ENCODE assay signal across 8 mouse cellular contexts in the genomic region with DNA sequence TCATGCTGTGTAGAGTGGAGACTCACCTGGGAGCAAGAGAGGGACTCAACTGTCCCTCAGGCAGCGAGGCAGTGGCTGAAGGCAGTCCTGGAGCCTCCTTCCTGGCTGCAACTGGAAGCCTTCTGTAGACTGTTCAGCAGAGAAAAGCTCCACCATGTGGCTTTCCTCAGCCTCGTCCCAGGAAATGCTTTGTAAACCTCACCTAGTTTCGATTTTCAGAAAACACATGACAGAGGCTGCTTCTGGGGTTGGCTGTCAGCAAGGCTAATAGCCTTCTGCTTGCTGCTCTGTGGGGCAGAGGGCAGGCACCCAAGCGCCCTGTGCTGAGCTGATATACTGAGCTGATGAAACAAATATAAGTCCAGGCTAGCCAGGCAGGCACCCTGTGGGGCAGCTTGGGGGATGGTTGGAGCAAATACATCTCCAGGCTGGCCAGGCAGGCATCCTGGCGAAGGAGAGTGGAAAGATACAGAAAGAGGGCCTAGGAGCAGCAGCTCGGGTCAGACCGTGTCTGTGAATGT. TPM values are rescaled to one million over a fixed set of nuclear protein-coding genes. Genes with fewer than 3 reads are reported as not detected.
DNase-seq lines count a peak whose midpoint lies in the region; ATAC-seq and TF ChIP-seq lines count a peak whose summit lies in the region.

A gene (minus strand): TSS at position 333 of the 521 bp plus-strand sequence.

- no peaks in the 10 kb centered on the region for H3K27me3 ChIP-seq in midbrain, postnatal 0 days (ENCODE audit: insufficient read depth, low read length)
- no peaks in the 10 kb centered on the region for H3K27me3 ChIP-seq in midbrain, embryonic 15.5 days (replicated peaks)
- no peaks in the 10 kb centered on the region for H3K27me3 ChIP-seq in intestine, postnatal 0 days (replicated peaks; ENCODE audit: control insufficient read depth, insufficient read depth, low read length)
- H3K27me3 ChIP-seq in megakaryocyte, embryonic 14.5 days (replicated peaks), result no peaks in the 10 kb centered on the region

- peaks cover 16% of the 10 kb centered on the region; the same call in 1 of the 2 replicates for H3K36me3 ChIP-seq in midbrain, postnatal 0 days (ENCODE audit: insufficient read depth, low read length)
- peaks cover 12% of the 10 kb centered on the region; the same call in 1 of the 2 replicates for H3K36me3 ChIP-seq in midbrain, embryonic 15.5 days (replicated peaks)
- H3K36me3 ChIP-seq in intestine, postnatal 0 days (ENCODE audit: control insufficient read depth, insufficient read depth), result peaks cover 38% of the 10 kb centered on the region
- peaks cover 64% of the 10 kb centered on the region for H3K36me3 ChIP-seq in megakaryocyte, embryonic 14.5 days (replicated peaks; ENCODE audit: low read length)

- peak; percentile 53; the same call in 1 of the 2 replicates for ATAC-seq in midbrain, postnatal 0 days (ENCODE audit: low FRiP score)
- no peak for ATAC-seq in midbrain, embryonic 15.5 days (replicated peaks)
- peak; percentile 73 for ATAC-seq in granulocyte monocyte progenitor cell, adult 5-6 weeks (replicated peaks; ENCODE audit: poor library complexity, severe bottlenecking)
- ATAC-seq in intestine, postnatal 0 days, result peak; percentile 87

- H3K4me1 ChIP-seq in midbrain, postnatal 0 days (ENCODE audit: insufficient read depth, low read length), result no peaks in the 10 kb centered on the region
- no peaks in the 10 kb centered on the region for H3K4me1 ChIP-seq in midbrain, embryonic 15.5 days
- H3K4me1 ChIP-seq in intestine, postnatal 0 days (replicated peaks; ENCODE audit: control insufficient read depth, insufficient read depth, low read length), result peaks cover 9% of the 10 kb centered on the region; the same call in 1 of the 2 replicates
- H3K4me1 ChIP-seq in megakaryocyte, embryonic 14.5 days, result peaks cover 91% of the 10 kb centered on the region

- DNase-seq in midbrain, postnatal 0 days (ENCODE audit: low spot score), result peak; percentile 82
- peak; percentile 83 for DNase-seq in cerebellum, adult 9-11 months
- peak; percentile 56 to 76 for DNase-seq in left cerebral cortex, postnatal 25 days (ENCODE audit: low spot score in 2 of 2)
- peak; percentile 53 for DNase-seq in testis, postnatal 10 days (ENCODE audit: low spot score)

- no peak within 1 kb of the TSS for H3K4me2 ChIP-seq in midbrain, postnatal 0 days (ENCODE audit: low read depth, low read length, poor library complexity, severe bottlenecking)
- no peak within 1 kb of the TSS for H3K4me2 ChIP-seq in midbrain, embryonic 15.5 days
- H3K4me2 ChIP-seq in intestine, postnatal 0 days (replicated peaks; ENCODE audit: low read depth), result peak within 1 kb of the TSS; percentile 84

- WGBS in midbrain, postnatal 0 days, result 61% methylated on average over 7 of the region's 7 CpGs
- WGBS in midbrain, embryonic 15.5 days, result 61% methylated on average over 7 of the region's 7 CpGs
- 11% methylated on average over 7 of the region's 7 CpGs for WGBS in intestine, postnatal 0 days

- no peak within 1 kb of the TSS for H3K9ac ChIP-seq in midbrain, postnatal 0 days (replicated peaks; ENCODE audit: low read length, poor library complexity, severe bottlenecking)
- no peak within 1 kb of the TSS for H3K9ac ChIP-seq in midbrain, embryonic 15.5 days
- peak within 1 kb of the TSS; percentile 56 for H3K9ac ChIP-seq in intestine, postnatal 0 days (ENCODE audit: low read depth, low read length)

- no peak within 1 kb of the TSS for H3K4me3 ChIP-seq in midbrain, postnatal 0 days (ENCODE audit: low read depth, low read length)
- H3K4me3 ChIP-seq in midbrain, embryonic 15.5 days, result no peak within 1 kb of the TSS
- peak within 1 kb of the TSS; percentile 44 for H3K4me3 ChIP-seq in intestine, postnatal 0 days (ENCODE audit: low read depth, low read length)
- peak within 1 kb of the TSS; percentile 95 for H3K4me3 ChIP-seq in megakaryocyte, embryonic 14.5 days (replicated peaks)

- no peaks in the 10 kb centered on the region for H3K9me3 ChIP-seq in midbrain, postnatal 0 days (ENCODE audit: low read length)
- no peaks in the 10 kb centered on the region for H3K9me3 ChIP-seq in midbrain, embryonic 15.5 days
- no peaks in the 10 kb centered on the region for H3K9me3 ChIP-seq in intestine, postnatal 0 days (ENCODE audit: control insufficient read depth)
- no peaks in the 10 kb centered on the region; the same call in 1 of the 2 replicates for H3K9me3 ChIP-seq in megakaryocyte, embryonic 14.5 days

- intact Hi-C loops in left cerebral cortex, postnatal 25 days (cut with DNase I), result no loop called here

- H3K27ac ChIP-seq in midbrain, postnatal 0 days (ENCODE audit: low read depth, low read length), result peak within 1 kb of the TSS; percentile 32; the same call in 1 of the 2 replicates
- H3K27ac ChIP-seq in midbrain, embryonic 15.5 days, result no peak within 1 kb of the TSS
- peak within 1 kb of the TSS; percentile 93 for H3K27ac ChIP-seq in intestine, postnatal 0 days (ENCODE audit: low read depth, low read length)

- TF ChIP-seq CTCF in midbrain, postnatal 0 days (IDR thresholded peaks at IDR 0.05), result peak; percentile 72
- peak; percentile 71 for TF ChIP-seq CTCF in intestine, postnatal 0 days (IDR thresholded peaks at IDR 0.05; ENCODE audit: low read depth)

RNA-seq across cellular contexts. Expression of the gene that starts here (rescaled TPM):
- 17.4 and 19.0 TPM in 2 replicates for total RNA-seq in midbrain, postnatal 0 days (2014; rRNA removed)
- polyA plus RNA-seq in midbrain, postnatal 0 days (2015; fragmentation: Nextera tagmentation; extraction: Ambion mirVana), result 14.2 and 14.9 TPM in 2 replicates
- polyA plus RNA-seq in midbrain, embryonic 15.5 days (2015; fragmentation: Nextera tagmentation; extraction: Ambion mirVana), result 5.1 and 6.7 TPM in 2 replicates
- 85.3 and 107 TPM in 2 replicates for total RNA-seq in granulocyte monocyte progenitor cell, adult 5-6 weeks (2014; fragmentation: Nextera tagmentation)
- total RNA-seq in granulocyte monocyte progenitor cell, adult 5-6 weeks (2017), result 36.0 and 44.8 TPM in 2 replicates
- polyA plus RNA-seq in intestine, postnatal 0 days (2015; fragmentation: Nextera tagmentation; extraction: Ambion mirVana), result 348 and 382 TPM in 2 replicates
- total RNA-seq in left cerebral cortex, postnatal 25 days (2021), result 10 to 100 TPM; 14.2 to 15.2 TPM
- polyA plus RNA-seq in megakaryocyte, embryonic 14.5 days (2012; ENCODE audit: insufficient read depth, low replicate concordance), result 84.6 and 224 TPM in 2 replicates

Comparison
In these comparisons a context has a peak if more than half of its experiments do, and no peak if none do; other contexts are left out.
1. H3K4me3 ChIP-seq: peak in intestine, postnatal 0 days (single experiment) and megakaryocyte, embryonic 14.5 days (single experiment); none in midbrain, postnatal 0 days (single experiment) and midbrain, embryonic 15.5 days (single experiment).
2. Peak in every context shown above with its lines, with median percentiles within 50 percentile points of each other: DNase-seq.